Mouse (Mus musculus): ENCODE data around the gene Cxcl2.

The Cxcl2 gene

GRCm38 (mm10) chr5:90894231-90894630 is 9.4 kb upstream of the Cxcl2 start:
- DNase-seq (ENCODE audit: low spot score) = no peak

- no peak for DNase-seq (ENCODE audit: low spot score)
Observed at GRCm38 (mm10) chr5:90897429-90897828, 6.2 kb upstream of the Cxcl2 start.

GRCm38 (mm10) chr5:90899308-90899707 is 4.4 kb upstream of the Cxcl2 start:
- no peak for DNase-seq (ENCODE audit: low spot score)

GRCm38 (mm10) chr5:90900147-90900546 is 3.5 kb upstream of the Cxcl2 start:
- peak; percentile 28 for DNase-seq (ENCODE audit: low spot score)

GRCm38 (mm10) chr5:90900688-90901087 is 3.0 kb upstream of the Cxcl2 start:
- no peak for DNase-seq (ENCODE audit: low spot score)

- no peak for DNase-seq (ENCODE audit: low spot score)
Observed at GRCm38 (mm10) chr5:90902380-90903260, 1.1 kb upstream of the Cxcl2 start.

- DNase-seq (ENCODE audit: low spot score) = peak; percentile 43
Observed at GRCm38 (mm10) chr5:90908983-90909382, 5.3 kb downstream of the Cxcl2 start.

GRCm38 (mm10) chr5:90919495-90919894 is 15.8 kb downstream of the Cxcl2 start:
- no peak for DNase-seq (ENCODE audit: low spot score)

- no peak for DNase-seq (ENCODE audit: low spot score)
Observed at GRCm38 (mm10) chr5:90922958-90923357, 19.3 kb downstream of the Cxcl2 start.

GRCm38 (mm10) chr5:90930546-90930945 is 26.9 kb downstream of the Cxcl2 start:
- DNase-seq (ENCODE audit: low spot score) = no peak

- peak; percentile 81 for DNase-seq (ENCODE audit: low spot score)
Observed at GRCm38 (mm10) chr5:90930971-90931851, 27.5 kb downstream of the Cxcl2 start, which contains the start of gene Mthfd2l. Gene Mthfd2l, plus strand, starts transcription at chr5:90931117.

- DNase-seq (ENCODE audit: low spot score) = no peak
Observed at GRCm38 (mm10) chr5:90931911-90932310, 28.2 kb downstream of the Cxcl2 start.

GRCm38 (mm10) chr5:90936706-90937105 is 33.0 kb downstream of the Cxcl2 start:
- no peak for DNase-seq (ENCODE audit: low spot score)

- no peak for DNase-seq (ENCODE audit: low spot score)
Observed at GRCm38 (mm10) chr5:90945453-90945852, 41.8 kb downstream of the Cxcl2 start.

GRCm38 (mm10) chr5:90949499-90949898 is 45.8 kb downstream of the Cxcl2 start:
- no peak for DNase-seq (ENCODE audit: low spot score)

- DNase-seq (ENCODE audit: low spot score) = no peak
Observed at GRCm38 (mm10) chr5:90951475-90951874, 47.8 kb downstream of the Cxcl2 start.

GRCm38 (mm10) chr5:90952731-90953481 is 49.2 kb downstream of the Cxcl2 start:
- no peak for DNase-seq (ENCODE audit: low spot score)

Measured in ovary, postnatal 14 days (tissue).